Mouse (Mus musculus) naive thymus-derived CD4-positive, alpha-beta T cell, adult 2 months (primary cell): ENCODE measurements around the gene Amer3.
"Not testable (repeated sequence)": the region's sequence is repeated elsewhere in the genome, so short reads cannot be mapped to it uniquely, and the experiment has no call there.

Experiments
- DNase-seq: peaks from one replicate; pipeline ENCODE4 v3.0.0-alpha.2; 2011; ENCODE audit warnings: low read depth

Gene Amer3

GRCm38 (mm10) chr1:34578851-34579781 lies at the start of gene Amer3:
TSS of gene Amer3 (plus strand) at chr1:34579657.
- peak; percentile 13 for DNase-seq

- not testable (repeated sequence) for DNase-seq
Measured at GRCm38 (mm10) chr1:34534574-34534973, 44.9 kb upstream of the Amer3 start.

DNA sequence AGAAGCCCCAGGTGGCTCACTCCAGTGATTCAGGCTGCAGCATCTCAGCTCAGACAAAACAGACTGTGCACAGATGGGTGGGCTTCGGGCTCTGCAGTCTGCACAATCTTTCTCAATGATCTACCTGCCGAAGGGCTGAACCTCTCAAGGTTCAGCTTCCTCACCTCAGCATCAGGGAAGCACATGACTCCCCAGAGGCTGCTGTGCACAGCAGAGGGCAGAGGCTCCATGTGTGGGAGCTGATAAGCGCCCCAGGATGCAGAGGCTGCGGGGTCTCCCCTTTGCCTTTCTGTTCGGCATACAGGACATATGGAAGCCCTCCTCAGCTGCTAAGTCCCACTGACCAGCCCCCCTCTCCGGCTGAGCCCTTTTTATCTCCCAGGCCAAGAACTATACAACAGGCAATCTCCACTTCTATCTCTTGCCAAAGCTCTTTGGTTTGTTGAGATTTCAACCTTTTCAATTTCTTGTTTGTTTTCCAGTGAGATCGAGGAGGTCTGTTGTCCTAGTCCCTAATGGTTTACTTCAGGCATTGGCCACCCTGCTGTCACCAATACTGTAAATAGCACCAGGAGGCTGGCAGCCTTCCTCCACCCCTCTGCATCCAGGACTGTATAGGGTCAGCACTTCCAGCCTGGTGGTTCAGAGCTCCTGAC lies 44.3 kb upstream of the Amer3 start, which contains the start of gene Cfc1:
Gene Cfc1 (plus strand): TSS at position 606 of the 656 bp plus-strand sequence.
- DNase-seq, result not testable (repeated sequence)

- DNase-seq, result no peak
Measured at GRCm38 (mm10) chr1:34536291-34536766, 43.1 kb upstream of the Amer3 start.

DNA sequence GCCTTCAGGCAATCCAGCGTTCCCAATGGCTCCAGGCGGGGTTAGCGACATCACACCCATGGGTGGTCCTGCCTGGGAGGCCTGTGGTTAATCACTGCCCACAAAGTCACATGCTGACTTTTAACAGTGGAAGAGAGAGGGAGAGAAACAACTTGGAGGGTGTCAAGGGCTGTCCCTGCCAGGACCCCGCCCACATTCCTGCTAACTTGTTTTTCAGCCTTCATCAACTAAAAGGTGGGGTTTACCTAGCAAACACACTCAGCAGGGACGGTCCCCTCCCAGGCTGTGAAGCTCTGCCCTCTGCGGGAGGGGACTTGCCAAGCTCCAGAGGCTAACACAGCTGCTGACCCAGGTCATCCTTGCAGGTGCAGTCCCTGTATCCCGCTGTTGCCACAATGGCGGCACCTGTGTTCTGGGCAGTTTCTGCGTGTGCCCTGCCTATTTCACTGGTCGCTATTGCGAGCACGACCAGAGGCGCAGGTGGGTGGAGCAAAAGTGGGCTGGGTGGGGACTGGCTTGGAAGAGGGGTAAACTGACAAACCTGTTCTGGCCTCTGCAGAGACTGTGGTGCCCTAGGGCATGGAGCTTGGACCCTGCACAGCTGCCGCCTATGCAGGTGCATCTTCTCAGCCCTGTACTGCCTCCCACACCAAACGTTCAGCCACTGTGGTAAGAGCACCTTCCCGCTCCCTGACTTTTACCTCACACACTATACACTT lies 42.5 kb upstream of the Amer3 start:
- DNase-seq, result no peak

- DNase-seq, result no peak
Measured at GRCm38 (mm10) chr1:34547074-34547473, 32.4 kb upstream of the Amer3 start.

DNA sequence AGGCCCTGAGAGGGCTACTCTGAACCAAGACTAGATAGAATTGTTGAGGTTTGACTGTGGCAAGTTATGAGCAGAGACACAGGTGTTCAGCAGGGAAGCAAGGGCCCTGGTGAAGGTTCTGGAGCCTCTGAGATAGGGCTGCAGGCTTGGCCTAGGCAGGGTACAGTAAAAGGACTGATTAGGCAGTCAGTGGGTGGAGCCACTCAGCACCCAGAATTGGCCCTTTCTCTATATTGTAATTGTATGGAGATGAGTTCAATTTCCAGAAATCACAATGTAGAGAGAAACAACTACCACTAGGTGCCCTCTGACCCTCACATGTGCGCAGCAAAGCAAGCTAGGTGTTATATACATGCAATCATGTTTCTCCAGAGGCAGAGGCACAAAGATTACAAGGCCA lies 25.8 kb upstream of the Amer3 start:
- no peak for DNase-seq

DNA sequence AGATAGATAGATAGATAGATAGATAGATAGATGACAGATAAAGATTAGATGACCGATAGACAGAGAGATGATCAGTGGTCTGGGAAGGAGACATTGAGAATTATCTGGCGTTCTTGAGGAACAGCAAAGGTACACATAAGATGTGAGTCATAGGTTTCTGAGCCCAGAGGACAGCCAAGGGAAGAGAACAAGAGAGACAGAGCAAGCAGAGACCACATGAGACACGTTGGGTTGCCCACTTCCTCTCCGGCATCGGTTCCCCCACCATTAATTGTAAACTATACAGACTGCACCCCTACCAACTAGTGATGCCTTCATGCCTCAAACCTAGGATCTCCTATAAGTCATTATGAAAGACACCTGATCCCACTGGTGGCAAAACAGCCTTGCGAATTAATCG lies 25.2 kb upstream of the Amer3 start:
- DNase-seq, result no peak

DNA sequence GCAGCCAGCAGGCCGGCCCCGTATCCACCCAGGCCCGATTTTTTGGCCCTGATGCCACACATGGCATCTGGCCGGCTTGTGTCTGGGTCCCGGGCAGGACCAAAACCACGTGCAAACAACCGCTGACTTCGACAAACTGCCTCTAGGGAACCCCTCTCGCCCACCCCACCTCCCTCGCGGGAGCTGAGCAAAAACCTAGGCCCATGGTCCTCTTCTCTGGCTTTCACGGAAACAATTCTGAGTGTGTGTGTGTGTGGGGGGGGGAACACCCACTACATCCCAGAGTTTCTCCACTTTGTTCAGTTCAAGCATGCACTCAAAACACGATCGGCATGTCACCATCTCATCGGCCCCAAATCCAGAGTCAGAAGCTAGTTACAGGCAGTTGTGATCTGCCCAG lies 18.6 kb upstream of the Amer3 start, which contains the start of gene Prss40:
Gene Prss40 (minus strand): TSS at position 101 of the 400 bp plus-strand sequence.
- no peak for DNase-seq

DNA sequence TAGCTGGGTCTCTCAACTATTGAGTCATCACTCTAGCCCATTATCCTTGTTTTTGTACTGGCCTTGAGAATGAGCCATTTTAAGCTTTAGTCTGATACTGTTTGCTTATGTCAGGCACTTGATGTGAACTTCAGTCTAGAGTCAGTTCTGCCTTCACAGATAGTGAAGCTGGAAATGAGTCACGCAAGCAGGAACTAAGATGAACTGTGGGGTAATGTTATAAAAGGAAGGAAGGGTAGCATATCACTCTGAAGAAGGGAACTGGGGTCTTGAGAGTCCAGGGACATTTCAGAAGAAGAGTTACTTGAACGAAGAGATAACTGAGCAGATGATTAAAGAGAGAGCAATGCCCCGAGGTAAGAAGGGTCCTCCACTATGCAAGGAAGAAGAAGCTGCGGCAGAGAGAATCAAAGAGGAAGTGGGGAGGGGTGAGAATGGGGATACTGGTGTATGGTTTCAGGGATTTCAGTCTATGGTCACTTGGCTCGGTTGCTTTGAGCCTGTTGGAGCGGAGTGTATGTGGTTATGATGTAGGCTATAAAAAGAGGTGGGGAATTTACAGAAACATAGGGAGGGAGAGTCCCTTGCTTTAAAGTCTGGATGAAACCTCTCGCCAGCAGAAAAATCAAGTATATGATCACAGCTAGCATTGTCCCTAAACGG lies 14.9 kb upstream of the Amer3 start:
- DNase-seq, result no peak

DNA sequence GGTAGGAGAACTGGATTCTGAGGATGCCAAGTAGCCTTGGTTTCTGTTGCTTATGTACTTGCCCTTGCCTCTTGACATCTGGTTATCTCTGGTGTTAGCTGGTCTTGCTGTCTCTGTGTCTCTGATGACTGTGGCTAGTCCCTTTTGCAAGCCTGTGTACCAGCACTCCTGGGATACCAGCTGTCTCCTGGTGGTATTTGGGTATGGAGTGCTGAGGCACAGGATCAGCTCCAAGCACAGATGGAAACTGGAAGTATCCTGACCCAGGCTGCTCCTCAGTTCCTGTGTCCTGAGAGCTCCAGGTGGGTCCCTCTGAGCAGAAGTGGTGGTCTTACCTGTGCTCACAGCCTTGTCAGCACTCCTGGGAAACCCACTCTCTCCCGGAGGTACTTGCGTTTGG lies 11.3 kb upstream of the Amer3 start:
- DNase-seq, result no peak

DNA sequence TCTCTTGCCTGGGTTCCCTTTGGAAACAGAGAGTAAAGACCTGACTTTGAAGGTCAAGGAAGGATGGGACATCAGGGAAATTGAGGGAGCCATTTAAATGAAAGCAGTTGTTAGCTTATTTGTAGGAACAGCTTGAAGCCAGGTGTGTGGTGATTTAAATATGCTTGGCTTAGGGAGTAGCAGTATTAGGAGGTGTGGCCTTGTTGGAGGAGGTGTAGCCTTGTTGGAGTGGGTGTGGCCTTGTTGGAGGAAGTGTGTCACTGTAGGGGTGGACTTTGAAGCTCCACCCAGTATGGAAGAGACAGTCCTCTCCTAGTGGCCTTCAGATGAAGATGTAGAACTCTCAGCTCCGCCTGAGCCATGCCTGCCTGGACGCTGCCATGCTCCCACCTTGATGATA lies 9.6 kb upstream of the Amer3 start:
- DNase-seq, result no peak

DNA sequence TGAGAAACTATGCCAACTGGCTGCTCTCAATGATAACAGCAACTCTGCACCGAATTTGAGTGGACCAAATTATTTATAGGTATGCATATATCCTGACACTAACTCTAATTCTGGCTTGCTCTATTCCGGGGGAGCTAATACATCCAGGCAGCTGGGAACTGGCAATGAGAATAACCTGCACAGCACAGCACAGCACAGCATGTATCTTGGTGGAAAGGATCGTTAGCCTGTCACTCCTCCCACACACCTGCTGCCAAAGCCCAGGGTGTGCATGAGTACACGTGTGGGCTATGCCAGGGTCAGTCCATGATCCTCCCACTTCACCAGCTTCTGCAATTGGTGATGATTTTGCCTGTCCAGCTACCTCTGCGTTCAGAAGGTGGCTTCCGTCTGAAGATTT lies 8.0 kb upstream of the Amer3 start:
- DNase-seq, result no peak

DNA sequence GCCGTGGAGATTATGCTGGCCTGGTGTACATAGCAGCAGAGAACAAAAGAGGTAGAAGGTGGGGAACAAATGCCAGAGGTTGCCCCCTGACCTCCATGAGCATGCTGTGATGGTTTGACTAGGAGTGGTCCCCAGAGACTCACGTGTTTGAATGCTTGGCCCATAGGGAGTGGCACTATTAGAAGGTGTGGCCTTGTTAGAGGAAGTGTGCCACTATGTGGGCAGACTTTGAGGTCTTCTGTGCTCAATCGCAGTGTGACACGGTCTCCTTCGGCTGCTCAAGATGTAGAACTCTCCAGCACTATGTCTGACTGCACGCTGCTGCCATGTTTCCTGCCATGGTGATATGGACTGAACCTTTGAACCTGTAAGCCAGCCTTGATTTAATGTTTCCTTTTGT lies 6.2 kb upstream of the Amer3 start:
- no peak for DNase-seq

DNA sequence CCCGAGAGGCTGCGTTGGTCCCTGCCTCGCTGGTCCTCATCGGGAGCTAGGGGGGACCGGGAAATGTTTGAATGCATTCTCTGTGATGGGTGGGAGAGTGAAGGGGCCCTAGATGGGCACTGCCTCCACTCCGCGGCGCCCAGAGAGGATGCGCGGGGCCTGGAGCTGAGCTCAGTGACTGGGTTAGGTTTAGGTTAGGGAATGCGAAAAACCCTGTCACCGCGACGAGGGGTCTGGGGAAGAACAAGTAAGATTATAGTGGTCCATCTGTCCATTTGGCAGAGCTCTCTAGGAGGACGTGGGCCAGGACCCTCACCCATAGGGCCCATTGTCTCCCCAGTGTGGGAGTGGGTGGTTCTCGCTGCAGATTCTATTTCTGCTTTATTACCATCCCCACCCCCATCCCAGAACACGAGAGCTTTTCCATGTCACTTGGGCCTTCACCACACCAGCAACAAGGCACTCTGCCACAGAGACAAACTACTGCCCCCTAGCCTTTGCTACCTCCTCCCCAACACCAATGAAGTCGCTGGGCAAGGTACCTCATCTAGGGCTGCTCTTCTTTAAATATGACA lies 412 bp downstream of the Amer3 start:
- DNase-seq, result no peak

GRCm38 (mm10) chr1:34582218-34582617 lies 2.8 kb downstream of the Amer3 start:
- DNase-seq, result no peak

GRCm38 (mm10) chr1:34583821-34584263 lies 4.4 kb downstream of the Amer3 start:
- DNase-seq, result peak; percentile 15

DNA sequence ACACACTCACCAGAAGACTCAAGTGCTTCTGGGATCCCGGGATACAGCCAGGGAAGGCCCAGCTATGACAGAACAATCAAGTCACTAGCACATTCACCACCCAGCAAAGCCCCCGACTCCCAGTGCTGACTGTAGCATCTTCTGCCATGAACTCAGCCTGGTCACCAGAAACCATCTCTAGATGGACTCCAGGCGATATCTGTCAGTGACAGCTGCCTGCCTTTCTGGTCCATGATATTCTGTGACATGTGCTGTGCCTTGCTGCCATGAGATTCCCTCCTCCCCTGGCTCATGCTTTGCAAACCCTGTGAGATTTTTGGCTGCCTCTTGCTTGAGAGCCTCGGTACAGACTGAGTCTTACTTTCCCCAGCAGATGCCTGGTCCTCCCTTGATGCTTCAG lies 5.3 kb downstream of the Amer3 start:
- DNase-seq, result no peak

DNA sequence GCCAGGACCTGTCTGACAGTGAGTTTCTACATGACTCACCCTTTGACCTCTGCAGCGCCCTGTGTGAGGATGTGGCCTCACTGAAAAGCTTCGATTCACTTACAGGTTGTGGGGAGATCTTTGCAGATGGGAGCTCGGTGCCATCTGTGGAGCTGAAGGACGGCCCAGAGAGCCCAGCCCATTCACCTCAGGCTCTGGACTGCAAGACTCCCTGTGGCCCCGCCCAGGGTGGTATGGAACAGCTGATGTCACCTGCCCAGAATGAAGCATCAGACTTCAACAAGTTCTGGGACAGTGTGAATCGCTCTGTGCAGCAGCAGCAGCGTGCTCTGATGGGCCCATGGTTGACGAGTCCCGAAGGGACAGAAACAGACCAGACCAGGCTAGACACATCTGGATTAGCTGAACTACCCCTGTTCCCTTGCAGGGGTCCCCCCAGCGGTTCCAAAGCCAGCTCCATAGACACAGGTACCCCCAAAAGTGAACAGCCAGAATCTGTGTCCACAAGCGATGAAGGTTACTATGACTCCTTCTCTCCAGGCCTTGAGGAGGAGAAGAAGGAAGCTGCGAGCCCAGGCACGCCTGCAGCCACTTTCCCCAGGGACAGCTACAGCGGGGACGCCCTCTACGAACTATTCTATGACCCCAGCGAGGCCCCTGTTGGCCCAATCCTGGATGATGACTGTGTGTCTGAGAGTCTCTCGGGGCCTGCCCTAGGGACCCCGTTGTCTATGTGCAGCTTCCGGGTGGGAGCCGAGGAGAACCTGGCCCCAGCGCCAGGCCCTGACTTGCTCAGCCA lies 8.0 kb downstream of the Amer3 start:
- DNase-seq, result no peak

DNA sequence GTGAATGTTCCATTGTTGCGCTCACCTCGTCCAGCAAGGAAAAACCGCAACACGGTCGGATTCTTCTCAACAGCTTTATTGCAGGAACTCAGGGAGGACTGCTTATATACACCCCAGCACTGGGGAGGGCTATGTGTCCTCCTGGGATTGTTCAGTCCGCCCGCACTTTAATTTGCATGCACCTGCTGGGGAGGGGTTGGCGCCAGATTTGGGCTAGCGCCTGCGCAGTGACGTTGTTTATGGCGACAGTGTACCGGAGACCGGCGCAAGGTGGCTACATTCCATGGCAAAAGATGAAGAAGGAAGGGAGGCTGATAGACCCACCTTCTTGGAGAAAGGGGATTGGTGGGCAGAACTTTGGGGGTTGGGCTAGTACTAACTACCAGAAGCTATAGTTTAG lies 20.5 kb downstream of the Amer3 start:
- DNase-seq, result no peak
